Comparison of ENCODE assay signal across 8 mouse cellular contexts in genomic region chrX:74283092-74283437, GRCm38 (mm10). TPM values are rescaled to one million over a fixed set of nuclear protein-coding genes. Genes with fewer than 3 reads are reported as not detected.
DNase-seq lines count a peak whose midpoint lies in the region; ATAC-seq and TF ChIP-seq lines count a peak whose summit lies in the region.

No protein-coding gene starts in this region.

- DNase-seq in cerebellum, adult 2 months: no peak
- DNase-seq in cerebellum, adult 9-11 months: no peak
- no peak for DNase-seq in spleen, adult 2 months (ENCODE audit: low read depth in 1 of 2, low spot score in 2 of 2)
- no peak for DNase-seq in spleen, postnatal 10 days (ENCODE audit: low spot score in 2 of 2)
- no peak for DNase-seq in limb, embryonic 14.5 days (ENCODE audit: low spot score)
- DNase-seq in thymus, postnatal 25 days: no peak
- DNase-seq in cerebellum, postnatal 10 days: no peak

- peaks cover 1% of the 10 kb centered on the region; the same call in 1 of the 2 replicates for H3K36me3 ChIP-seq in spleen, adult 2 months (ENCODE audit: control insufficient read depth, insufficient read depth, low read length)
- no peaks in the 10 kb centered on the region for H3K36me3 ChIP-seq in limb, embryonic 14.5 days (ENCODE audit: control insufficient read depth, insufficient read depth, low read length)
- H3K36me3 ChIP-seq in stomach, embryonic 15.5 days: no peaks in the 10 kb centered on the region

- ATAC-seq in limb, embryonic 14.5 days (ENCODE audit: low FRiP score, low read depth): no peak
- no peak for ATAC-seq in stomach, embryonic 15.5 days (ENCODE audit: insufficient read depth, low FRiP score, low read depth)

- TF ChIP-seq CTCF in cerebellum, adult 2 months (IDR thresholded peaks at IDR 0.05; ENCODE audit: borderline replicate concordance, insufficient read depth, low read depth, low read length): no peak
- TF ChIP-seq CTCF in spleen, adult 2 months (IDR thresholded peaks at IDR 0.05; ENCODE audit: extremely low read depth, insufficient read depth, insufficient read length, insufficient replicate concordance): no peak

- no peaks in the 10 kb centered on the region for H3K27me3 ChIP-seq in cerebellum, adult 2 months (ENCODE audit: control insufficient read depth, insufficient read depth, low read length)
- no peaks in the 10 kb centered on the region for H3K27me3 ChIP-seq in spleen, adult 2 months (ENCODE audit: control insufficient read depth, insufficient read depth, low read length)
- no peaks in the 10 kb centered on the region for H3K27me3 ChIP-seq in limb, embryonic 14.5 days (ENCODE audit: control insufficient read depth, insufficient read depth, low read length)
- no peaks in the 10 kb centered on the region for H3K27me3 ChIP-seq in stomach, embryonic 15.5 days (replicated peaks)

- H3K4me1 ChIP-seq in cerebellum, adult 2 months (ENCODE audit: control insufficient read depth, insufficient read depth, low read length): 0 out of 2 replicates have a peak, but pooled peaks cover 3% of the 10 kb centered on the region
- no peaks in the 10 kb centered on the region; the same call in 1 of the 2 replicates for H3K4me1 ChIP-seq in spleen, adult 2 months (ENCODE audit: control insufficient read depth, insufficient read depth, insufficient read length)
- 0 out of 2 replicates have a peak, but pooled peaks cover 4% of the 10 kb centered on the region for H3K4me1 ChIP-seq in limb, embryonic 14.5 days (ENCODE audit: control insufficient read depth, insufficient read depth, low read length)
- no peaks in the 10 kb centered on the region; the same call in 1 of the 2 replicates for H3K4me1 ChIP-seq in stomach, embryonic 15.5 days

- no peaks in the 10 kb centered on the region for H3K9me3 ChIP-seq in limb, embryonic 14.5 days (ENCODE audit: control insufficient read depth, low read length)
- H3K9me3 ChIP-seq in stomach, embryonic 15.5 days: no peaks in the 10 kb centered on the region

- H3K27ac ChIP-seq in cerebellum, adult 2 months (ENCODE audit: insufficient read depth, low read length): peak overlapping the region; percentile 4; the same call in 1 of the 2 replicates
- H3K27ac ChIP-seq in spleen, adult 2 months (ENCODE audit: insufficient read depth, low read length): peak overlapping the region; percentile 74
- peak overlapping the region; percentile 67; the same call in 1 of the 2 replicates for H3K27ac ChIP-seq in limb, embryonic 14.5 days (replicated peaks; ENCODE audit: low read depth, low read length)
- H3K27ac ChIP-seq in stomach, embryonic 15.5 days: peak overlapping the region; percentile 91

- TF ChIP-seq POLR2A in cerebellum, adult 2 months (IDR thresholded peaks at IDR 0.05; ENCODE audit: borderline replicate concordance, insufficient read depth, low read length): no peak
- TF ChIP-seq POLR2A in spleen, adult 2 months (IDR thresholded peaks at IDR 0.05; ENCODE audit: low read depth, low read length): no peak
- no peak for TF ChIP-seq POLR2A in limb, embryonic 14.5 days (IDR thresholded peaks at IDR 0.05; ENCODE audit: borderline replicate concordance, extremely low read depth, insufficient read depth, insufficient read length)

- peak overlapping the region; percentile 71 for H3K9ac ChIP-seq in limb, embryonic 14.5 days (ENCODE audit: low read depth, low read length, severe bottlenecking)
- peak overlapping the region; percentile 48 for H3K9ac ChIP-seq in stomach, embryonic 15.5 days

- H3K4me3 ChIP-seq in cerebellum, adult 2 months (replicated peaks; ENCODE audit: insufficient read depth, low read depth, low read length): peak overlapping the region; percentile 75
- H3K4me3 ChIP-seq in spleen, adult 2 months (ENCODE audit: extremely low read depth, insufficient read depth, insufficient read length): peak overlapping the region; percentile 67
- peak overlapping the region; percentile 58 for H3K4me3 ChIP-seq in limb, embryonic 14.5 days (replicated peaks; ENCODE audit: low read length)
- peak overlapping the region; percentile 58 for H3K4me3 ChIP-seq in stomach, embryonic 15.5 days (replicated peaks)

- H3K4me2 ChIP-seq in limb, embryonic 14.5 days (replicated peaks; ENCODE audit: low read depth, low read length, severe bottlenecking): peak overlapping the region; percentile 64
- H3K4me2 ChIP-seq in stomach, embryonic 15.5 days: peak overlapping the region; percentile 73

- WGBS in cerebellum, adult 2 months: 3% methylated on average over 5 of the region's 5 CpGs
- 40% methylated on average over 5 of the region's 5 CpGs for WGBS in spleen, adult 2 months
- WGBS in limb, embryonic 14.5 days: 43% methylated on average over 5 of the region's 5 CpGs
- WGBS in stomach, embryonic 15.5 days: 34% methylated on average over 5 of the region's 5 CpGs

RNA-seq across cellular contexts. Expression of gene Dnase1l1, which starts 0.9 kb away (rescaled TPM):
- polyA plus RNA-seq in cerebellum, adult 2 months (2012; rRNA removed): 6.4 and 7.5 TPM in 2 replicates
- polyA plus RNA-seq in spleen, adult 2 months (2012; rRNA removed): 12.0 and 14.0 TPM in 2 replicates
- 20.2 and 24.3 TPM in 2 replicates for polyA plus RNA-seq in limb, embryonic 14.5 days (2012; rRNA removed)
- 12.8 and 14.4 TPM in 2 replicates for polyA plus RNA-seq in limb, embryonic 14.5 days (2014; fragmentation: Nextera tagmentation; extraction: Ambion mirVana)
- polyA plus RNA-seq in stomach, embryonic 15.5 days (2015; fragmentation: Nextera tagmentation; extraction: Ambion mirVana): 15.7 and 17.5 TPM in 2 replicates

RNA-seq across cellular contexts. Expression of gene Taz, which starts 1.4 kb away (rescaled TPM):
- polyA plus RNA-seq in cerebellum, adult 2 months (2012; rRNA removed): 99.4 and 100 TPM in 2 replicates
- polyA plus RNA-seq in spleen, adult 2 months (2012; rRNA removed): 87.5 and 113 TPM in 2 replicates
- polyA plus RNA-seq in limb, embryonic 14.5 days (2012; rRNA removed): 99.7 and 116 TPM in 2 replicates
- polyA plus RNA-seq in limb, embryonic 14.5 days (2014; fragmentation: Nextera tagmentation; extraction: Ambion mirVana): 64.0 and 70.6 TPM in 2 replicates
- polyA plus RNA-seq in stomach, embryonic 15.5 days (2015; fragmentation: Nextera tagmentation; extraction: Ambion mirVana): 79.5 and 86.1 TPM in 2 replicates

RNA-seq across cellular contexts. Expression of gene Rpl10, which starts 12.5 kb away (rescaled TPM):
- 511 and 570 TPM in 2 replicates for polyA plus RNA-seq in cerebellum, adult 2 months (2012; rRNA removed)
- 1,039 and 1,194 TPM in 2 replicates for polyA plus RNA-seq in spleen, adult 2 months (2012; rRNA removed)
- 2,306 and 2,672 TPM in 2 replicates for polyA plus RNA-seq in limb, embryonic 14.5 days (2012; rRNA removed)
- 939 and 993 TPM in 2 replicates for polyA plus RNA-seq in limb, embryonic 14.5 days (2014; fragmentation: Nextera tagmentation; extraction: Ambion mirVana)
- polyA plus RNA-seq in stomach, embryonic 15.5 days (2015; fragmentation: Nextera tagmentation; extraction: Ambion mirVana): 643 and 895 TPM in 2 replicates

RNA-seq across cellular contexts. Expression of gene Atp6ap1, which starts 13.8 kb away (rescaled TPM):
- polyA plus RNA-seq in cerebellum, adult 2 months (2012; rRNA removed): 506 and 526 TPM in 2 replicates
- polyA plus RNA-seq in spleen, adult 2 months (2012; rRNA removed): 267 and 342 TPM in 2 replicates
- polyA plus RNA-seq in limb, embryonic 14.5 days (2012; rRNA removed): 224 and 272 TPM in 2 replicates
- 124 and 128 TPM in 2 replicates for polyA plus RNA-seq in limb, embryonic 14.5 days (2014; fragmentation: Nextera tagmentation; extraction: Ambion mirVana)
- 130 and 132 TPM in 2 replicates for polyA plus RNA-seq in stomach, embryonic 15.5 days (2015; fragmentation: Nextera tagmentation; extraction: Ambion mirVana)

RNA-seq across cellular contexts. Expression of gene Gdi1, which starts 21.7 kb away (rescaled TPM):
- polyA plus RNA-seq in cerebellum, adult 2 months (2012; rRNA removed): 843 and 859 TPM in 2 replicates
- polyA plus RNA-seq in spleen, adult 2 months (2012; rRNA removed): 182 and 192 TPM in 2 replicates
- 567 and 604 TPM in 2 replicates for polyA plus RNA-seq in limb, embryonic 14.5 days (2012; rRNA removed)
- 147 and 183 TPM in 2 replicates for polyA plus RNA-seq in limb, embryonic 14.5 days (2014; fragmentation: Nextera tagmentation; extraction: Ambion mirVana)
- 190 and 196 TPM in 2 replicates for polyA plus RNA-seq in stomach, embryonic 15.5 days (2015; fragmentation: Nextera tagmentation; extraction: Ambion mirVana)

Comparison
In these comparisons a context has a peak if more than half of its experiments do, and no peak if none do; other contexts are left out.
1. H3K27ac ChIP-seq: peak in every context shown above with its lines; median percentile 91 in stomach, embryonic 15.5 days; 74 in spleen, adult 2 months; 67 in limb, embryonic 14.5 days; 4 in cerebellum, adult 2 months.